Mouse (Mus musculus): ENCODE data around the gene Etnppl.

DNA sequence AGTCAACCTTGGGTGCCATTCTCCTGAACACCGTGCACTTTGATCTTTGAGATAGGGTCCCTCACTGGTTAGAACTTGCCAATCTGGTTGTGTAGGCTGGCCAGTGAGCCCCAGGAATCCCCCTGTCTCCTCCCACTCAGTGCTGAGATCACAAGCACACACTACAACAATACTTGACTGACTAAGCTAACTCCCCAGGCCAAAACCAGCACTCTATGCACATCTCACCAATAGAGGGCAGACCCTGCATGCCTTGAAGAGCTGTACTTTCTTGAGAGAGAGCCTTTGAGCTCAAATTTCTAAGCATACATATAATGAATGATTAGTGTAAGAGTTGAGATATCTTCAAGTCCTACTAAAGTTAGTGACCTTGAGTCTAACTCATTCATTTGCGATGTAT is 9.3 kb upstream of the Etnppl start:
- TF ChIP-seq POLR2A (IDR thresholded peaks at IDR 0.05; ENCODE audit: low read depth, low read length) (no peak), CTCF (IDR thresholded peaks at IDR 0.05; ENCODE audit: extremely low read depth, insufficient read depth, insufficient read length, insufficient replicate concordance) (no peak)
